Mouse (Mus musculus) sigmoid colon, adult 10 weeks (tissue): ENCODE data around the gene A030005K14Rik. TPM values are rescaled to one million over a fixed set of nuclear protein-coding genes. Genes with fewer than 3 reads are reported as not detected.

ENCODE experiments used
- polyA plus RNA-seq: library from polyadenylated mRNA; stranded (reverse); fragments of 350-450 nt; fragmentation: Illumina TruSeq; extraction: RNeasy Lipid Tissue Mini Kit (QIAGEN cat#74804); gene quantifications from one replicate; pipeline ENCODE4 v1.2.3, GENCODE M21; 2014; ENCODE audit warnings: low read depth, low replicate concordance

A030005K14Rik gene
- not detected for polyA plus RNA-seq

DNA sequence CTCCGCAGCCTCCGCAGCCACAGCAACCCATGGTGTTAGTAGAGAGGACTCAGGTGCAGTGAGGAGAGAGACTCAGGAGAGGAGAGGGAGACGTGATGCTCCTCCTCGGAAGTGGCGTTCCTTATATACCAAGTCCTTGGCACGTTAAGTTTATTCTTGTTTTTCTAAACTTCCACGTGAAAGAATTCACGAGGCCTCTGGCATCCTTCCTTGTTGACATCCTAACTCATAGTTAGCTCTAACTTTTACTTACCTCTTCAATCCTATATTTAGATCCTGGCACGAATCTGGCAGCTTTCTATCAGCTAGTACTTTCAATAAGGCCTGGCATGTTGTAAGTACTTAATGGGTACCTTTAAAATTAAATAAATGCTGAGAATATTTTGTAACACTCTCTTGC, at the start of gene A030005K14Rik:
Gene A030005K14Rik, minus strand, starts transcription at position 101 of the 400 bp plus-strand sequence.

DNA sequence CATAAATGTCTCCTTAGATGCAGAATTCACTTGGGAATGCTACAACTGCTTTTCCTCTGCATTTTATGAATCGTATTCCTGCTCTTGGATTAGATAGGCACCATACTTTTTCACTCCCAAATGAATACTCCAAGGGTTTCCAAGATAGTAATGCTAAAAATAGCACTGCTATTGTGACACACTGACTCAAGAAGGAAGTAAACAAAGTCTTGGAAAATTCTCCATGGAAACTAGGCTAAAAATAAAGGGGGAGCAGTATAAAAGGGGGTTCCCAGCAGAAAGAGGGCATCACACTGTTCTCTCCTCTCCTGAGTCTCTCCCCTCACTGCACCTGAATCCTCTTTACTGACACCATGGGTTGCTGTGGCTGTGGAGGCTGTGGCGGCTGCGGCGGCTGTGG, 1.5 kb upstream of the A030005K14Rik start, which contains the start of gene Krtap28-13:
Gene Krtap28-13, plus strand, starts transcription at position 288 of the 400 bp plus-strand sequence.

DNA sequence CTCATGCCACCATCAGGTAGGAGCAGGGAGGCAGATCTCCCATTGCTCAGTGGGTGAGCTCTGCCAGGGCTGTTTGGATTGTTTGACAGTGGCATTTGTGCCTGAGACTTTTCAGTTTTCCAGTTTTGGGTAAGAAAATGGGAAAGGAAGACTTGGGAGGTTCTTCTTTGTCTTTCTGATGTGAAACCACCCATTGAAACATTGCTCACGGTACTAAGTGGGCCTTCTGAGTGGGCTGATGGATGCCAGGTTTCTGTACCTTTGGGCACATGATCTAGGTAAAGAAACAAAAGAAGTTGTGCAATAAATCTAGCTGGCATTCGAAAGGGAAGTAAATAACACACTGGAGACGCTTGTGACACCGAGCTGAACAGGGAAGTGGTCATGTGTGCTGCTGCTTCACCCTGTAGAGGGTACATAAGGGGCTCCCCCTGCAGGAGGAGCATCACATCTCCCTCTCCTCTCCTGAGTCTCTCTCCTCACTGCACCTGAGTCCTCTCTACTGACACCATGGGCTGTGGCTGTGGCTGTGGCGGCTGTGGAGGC, 14.2 kb downstream of the A030005K14Rik start, which contains the start of gene Gm47969:
Gene Gm47969, plus strand, starts transcription at position 51 of the 546 bp plus-strand sequence.

DNA sequence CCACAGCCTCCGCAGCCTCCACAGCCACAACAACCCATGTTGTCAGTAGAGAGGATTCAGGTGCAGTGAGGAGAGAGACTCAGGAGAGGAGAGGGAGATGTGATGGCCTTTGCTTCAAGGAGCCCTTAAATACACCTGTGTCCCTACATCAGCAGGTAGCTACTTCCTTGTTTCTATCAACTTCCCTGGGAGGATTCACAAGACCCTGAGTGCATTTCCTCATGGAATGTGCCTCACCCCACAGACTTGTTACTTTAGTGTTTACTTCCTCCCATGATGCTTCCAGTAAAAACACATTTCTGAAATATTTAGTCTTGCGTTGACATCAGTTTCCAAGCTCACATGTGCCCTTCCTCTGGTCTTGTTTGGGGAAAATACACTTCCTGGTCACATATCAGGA, 16.8 kb downstream of the A030005K14Rik start, which contains the start of gene Krtap28-10:
Gene Krtap28-10, minus strand, starts transcription at position 101 of the 400 bp plus-strand sequence.

DNA sequence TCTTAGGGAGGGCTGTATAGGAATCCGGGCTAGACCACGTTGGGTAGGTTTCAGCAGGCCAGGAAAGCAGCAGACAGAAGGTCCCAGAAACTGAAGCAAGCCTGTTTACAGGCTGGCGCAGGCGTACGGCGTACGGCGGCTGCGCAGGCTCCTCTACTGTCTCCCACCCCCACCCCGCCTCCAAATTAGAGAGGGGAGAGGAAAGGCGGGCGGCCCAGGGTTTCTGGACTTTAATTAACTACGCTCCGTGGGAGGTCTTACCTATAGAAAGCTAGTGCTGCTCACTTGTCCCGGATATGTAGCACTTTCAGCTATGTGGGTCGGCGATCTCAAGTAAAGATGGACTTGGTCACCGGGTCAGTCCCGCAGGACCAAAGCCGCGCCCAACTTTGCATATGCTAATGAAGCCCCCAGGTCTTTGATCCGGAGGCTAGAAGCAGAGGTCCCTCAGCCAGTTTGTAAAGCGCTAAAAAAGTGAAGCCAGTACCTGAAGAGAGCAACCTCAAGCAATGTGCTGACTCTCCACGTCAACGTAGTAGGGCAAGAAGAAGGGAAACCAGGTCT, 21.0 kb downstream of the A030005K14Rik start, which contains the start of gene Slc19a3:
Gene Slc19a3, minus strand, starts transcription at position 340 of the 564 bp plus-strand sequence.

Other genes starting within 250 kb of the A030005K14Rik start
- 69.1 TPM for gene Agfg1, start 219.9 kb downstream of the A030005K14Rik start, polyA plus RNA-seq
- gene A030005L19Rik, start 146.1 kb downstream of the A030005K14Rik start, polyA plus RNA-seq: 1.9 TPM
- not detected for gene A030014E15Rik, start 134.5 kb downstream of the A030005K14Rik start, polyA plus RNA-seq
- gene Gm6217, start 128.0 kb downstream of the A030005K14Rik start, polyA plus RNA-seq: not detected
- not detected for gene A030003K21Rik, start 116.0 kb downstream of the A030005K14Rik start, polyA plus RNA-seq
- not detected for gene Gm7544, start 103.4 kb downstream of the A030005K14Rik start, polyA plus RNA-seq
- not detected for gene Gm47955, start 99.1 kb downstream of the A030005K14Rik start, polyA plus RNA-seq
- not detected for gene Gm47959, start 58.8 kb downstream of the A030005K14Rik start, polyA plus RNA-seq
- 0.76 TPM for gene Slc19a3, start 20.9 kb downstream of the A030005K14Rik start, polyA plus RNA-seq
- not detected for gene Krtap28-10, start 16.9 kb downstream of the A030005K14Rik start, polyA plus RNA-seq
- gene Gm47969, start 14.4 kb downstream of the A030005K14Rik start, polyA plus RNA-seq: not detected
- gene Krtap28-13, start 1.6 kb upstream of the A030005K14Rik start, polyA plus RNA-seq: not detected
- gene Ccl20, start 57.4 kb upstream of the A030005K14Rik start, polyA plus RNA-seq: 17.3 TPM
- gene Daw1, start 100.4 kb upstream of the A030005K14Rik start, polyA plus RNA-seq: not detected